Mouse (Mus musculus) frontal cortex, postnatal 25 days (tissue): Measurements from ENCODE around the gene D11Wsu47e.

Source experiments
- DNase-seq, 2 experiments: peaks; one replicate each; pipeline ENCODE4 v3.0.0; 2022; ENCODE audit warnings: low spot score in 2 of 2

The D11Wsu47e gene

GRCm38 (mm10) chr11:113736848-113737552 is 52.8 kb downstream of the D11Wsu47e start:
- no peak for DNase-seq

- no peak for DNase-seq
These were observed 53.3 kb downstream of the D11Wsu47e start for GRCm38 (mm10) chr11:113737553-113737854.

GRCm38 (mm10) chr11:113737912-113738311 is 53.7 kb downstream of the D11Wsu47e start:
- no peak for DNase-seq

- no peak for DNase-seq
These were observed 55.0 kb downstream of the D11Wsu47e start for GRCm38 (mm10) chr11:113739213-113739612.

GRCm38 (mm10) chr11:113740100-113740499 is 55.9 kb downstream of the D11Wsu47e start:
- DNase-seq = no peak

GRCm38 (mm10) chr11:113742998-113743397 is 58.8 kb downstream of the D11Wsu47e start:
- DNase-seq = no peak
